Mouse (Mus musculus) c-Kit-positive CD71-positive TER-119-positive erythroid progenitor cells, embryonic 14.5 days (primary cell): ENCODE data around the gene Kcnj4.

Experiments
- DNase-seq: peaks from one replicate; pipeline ENCODE4 v3.0.0-alpha.2; 2013; ENCODE audit warnings: low spot score

Gene Kcnj4

DNA sequence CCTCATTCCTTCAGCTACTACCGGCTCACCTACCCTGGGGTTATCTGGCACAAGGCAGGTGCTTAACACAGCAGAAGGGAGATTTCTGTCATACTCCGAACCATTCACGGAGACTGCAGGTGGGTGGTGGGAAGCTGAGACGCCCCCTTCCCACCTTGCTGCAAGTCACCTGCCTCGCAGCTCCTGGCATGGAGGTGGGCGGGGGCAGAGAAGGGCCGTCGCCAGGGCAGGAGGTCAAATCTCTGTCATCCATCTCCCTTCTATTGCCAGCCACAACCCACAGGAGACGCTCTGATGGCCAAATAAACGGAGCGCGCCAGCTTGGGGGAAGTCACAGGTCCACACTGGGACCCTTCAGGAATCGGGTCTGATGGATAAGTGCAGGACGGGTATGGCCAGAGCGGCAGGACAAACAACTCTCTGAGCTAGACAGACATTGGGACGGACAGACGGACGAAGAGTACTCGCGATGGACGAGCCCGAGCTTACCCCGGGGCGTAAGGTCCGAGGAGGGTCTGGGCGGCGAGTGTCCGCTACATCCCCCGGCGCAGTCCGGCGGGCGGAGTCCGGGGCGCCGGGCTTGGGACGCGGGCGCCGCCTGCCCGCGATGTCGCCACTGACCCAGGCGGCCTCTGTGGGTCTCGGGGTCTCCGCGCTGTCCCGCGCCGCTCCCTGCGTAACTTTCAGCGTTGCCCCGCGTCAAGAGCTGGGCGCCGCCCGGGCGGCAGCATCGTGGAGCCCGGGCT is at the start of gene Kcnj4:
Kcnj4 (minus strand) TSS at position 535 of the 746 bp plus-strand sequence.
- no peak for DNase-seq

DNA sequence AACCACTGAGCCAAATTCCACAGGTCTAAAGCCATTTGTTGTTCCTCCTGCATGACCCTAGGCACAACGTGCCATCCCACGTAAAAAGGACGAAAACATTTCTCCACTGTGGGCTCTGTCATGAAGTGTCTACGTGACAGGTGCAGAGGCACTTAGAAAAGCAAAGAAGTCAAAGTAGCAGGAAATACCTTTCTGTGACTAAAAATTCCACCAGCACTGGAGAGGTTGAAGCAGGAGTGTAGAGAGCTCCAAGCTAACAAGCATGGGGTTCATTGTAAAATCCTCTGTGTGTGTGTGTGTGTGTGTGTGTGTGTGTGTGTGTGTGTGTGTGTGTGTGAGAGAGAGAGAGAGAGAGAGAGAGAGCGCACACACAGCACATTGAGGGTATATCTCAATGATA is 47.5 kb upstream of the Kcnj4 start:
- DNase-seq: no peak

DNA sequence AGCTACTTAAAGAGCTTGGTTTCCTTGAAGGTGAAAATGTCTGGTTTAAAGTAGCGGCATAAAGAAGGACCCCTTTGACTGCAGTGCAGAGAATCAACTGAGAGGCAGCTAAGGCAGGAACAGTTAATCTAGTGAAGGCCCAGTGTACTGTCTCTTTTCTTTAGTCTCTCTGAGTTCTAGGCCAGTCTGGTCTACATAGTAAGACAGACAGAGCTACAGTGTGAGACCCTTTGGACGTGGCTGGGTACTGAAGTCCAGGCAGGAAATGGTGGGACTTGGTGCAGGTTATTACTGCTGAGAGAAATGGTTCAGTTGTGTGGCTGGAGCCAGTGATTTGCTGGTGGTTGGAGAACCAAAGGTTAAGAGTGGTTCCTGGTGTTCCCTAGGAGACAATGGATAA is 43.2 kb upstream of the Kcnj4 start:
- DNase-seq: no peak

DNA sequence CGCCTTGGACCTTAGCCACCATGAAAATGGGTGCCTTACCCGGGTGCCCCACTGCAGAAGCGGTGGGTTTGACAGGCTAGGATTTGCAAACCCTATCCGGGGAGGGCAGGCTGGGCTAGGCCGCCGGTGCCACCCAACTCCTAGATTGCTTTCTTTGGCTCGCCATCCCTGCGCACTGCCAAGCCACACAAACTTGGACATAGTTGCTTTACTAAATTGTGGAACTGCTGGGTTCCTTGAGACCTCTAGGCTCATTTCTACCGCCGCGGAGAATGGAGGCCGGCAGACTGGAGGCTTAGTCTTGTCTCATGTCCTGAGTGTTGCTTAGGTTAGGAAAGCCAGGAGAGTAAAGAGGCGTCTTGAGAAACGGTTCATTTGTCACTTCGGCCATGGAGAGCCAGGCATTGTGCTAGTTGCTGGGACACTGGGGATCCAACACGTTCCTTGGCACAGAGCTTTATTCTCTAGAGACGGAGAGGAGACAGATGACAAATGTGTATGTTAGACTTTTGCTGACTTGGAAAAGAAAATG is 42.3 kb upstream of the Kcnj4 start:
- DNase-seq: no peak

DNA sequence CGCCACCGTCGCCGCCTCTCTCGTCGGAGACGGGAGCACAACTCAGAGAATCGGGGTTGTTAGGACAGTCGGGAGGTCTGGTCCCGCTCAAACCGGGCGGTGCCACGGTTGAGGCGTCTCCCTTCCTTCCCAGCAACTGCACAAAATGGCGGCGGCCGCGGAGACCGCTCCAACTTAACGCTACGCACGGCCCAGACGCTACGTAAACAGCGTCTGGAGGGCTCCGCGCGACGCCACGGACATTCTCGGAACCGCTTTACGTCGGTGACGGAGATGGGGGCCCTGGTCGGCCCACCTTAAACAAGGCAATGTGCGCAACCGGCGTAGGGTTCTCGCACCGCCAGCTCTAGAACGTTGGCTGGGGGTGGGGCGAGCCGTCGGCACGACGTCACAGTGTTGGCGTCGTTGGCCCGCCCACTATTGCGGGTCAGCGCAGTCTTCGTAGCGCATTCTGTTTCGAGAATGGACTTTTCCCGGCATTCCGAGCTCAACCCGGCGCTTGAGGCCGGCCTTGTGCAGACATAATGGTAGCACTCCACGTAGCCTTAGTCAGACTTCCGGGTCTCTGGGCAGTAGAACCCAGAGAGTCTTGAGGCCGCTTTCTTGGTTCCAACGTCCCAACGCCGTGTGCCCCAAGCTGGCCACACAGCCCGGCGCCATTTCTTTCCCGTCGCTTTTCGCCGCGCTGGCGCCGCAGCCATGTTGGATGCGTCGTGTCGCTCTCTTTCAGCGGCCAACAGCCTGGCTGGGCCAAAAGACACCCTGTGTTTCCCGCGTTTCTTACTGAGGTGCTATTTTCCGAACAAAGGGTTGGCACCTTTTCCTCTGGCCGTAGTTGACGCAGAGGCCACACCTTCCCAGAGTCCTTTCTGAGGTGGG is 41.6 kb upstream of the Kcnj4 start, which contains the start of gene Ddx17:
Ddx17 (minus strand) TSS at position 332 of the 879 bp plus-strand sequence.
- DNase-seq: peak; percentile 96

DNA sequence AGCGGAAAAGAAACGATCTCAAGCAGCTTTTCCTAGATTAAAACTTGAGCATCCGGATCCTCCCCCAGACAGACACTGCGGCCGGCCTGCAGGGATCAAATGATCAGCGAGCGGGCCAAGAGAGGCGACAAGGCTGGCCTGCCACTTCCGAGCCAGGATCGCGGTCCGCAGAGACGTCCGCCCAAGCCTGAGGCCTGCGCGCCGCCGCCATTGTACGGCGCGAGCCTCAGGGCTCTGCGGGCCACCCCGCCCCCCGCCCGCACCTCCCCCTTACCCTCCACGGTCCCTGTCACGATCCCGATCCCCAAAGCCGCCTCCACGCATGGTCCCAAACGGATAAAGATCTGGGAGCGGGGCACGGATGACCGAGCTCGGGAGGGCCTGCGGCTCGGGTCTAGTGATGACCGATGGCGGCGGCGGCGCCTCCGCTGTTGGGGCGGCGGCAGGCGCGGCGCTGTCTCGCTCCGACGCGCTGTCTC is 40.9 kb upstream of the Kcnj4 start:
- DNase-seq: peak; percentile 49

DNA sequence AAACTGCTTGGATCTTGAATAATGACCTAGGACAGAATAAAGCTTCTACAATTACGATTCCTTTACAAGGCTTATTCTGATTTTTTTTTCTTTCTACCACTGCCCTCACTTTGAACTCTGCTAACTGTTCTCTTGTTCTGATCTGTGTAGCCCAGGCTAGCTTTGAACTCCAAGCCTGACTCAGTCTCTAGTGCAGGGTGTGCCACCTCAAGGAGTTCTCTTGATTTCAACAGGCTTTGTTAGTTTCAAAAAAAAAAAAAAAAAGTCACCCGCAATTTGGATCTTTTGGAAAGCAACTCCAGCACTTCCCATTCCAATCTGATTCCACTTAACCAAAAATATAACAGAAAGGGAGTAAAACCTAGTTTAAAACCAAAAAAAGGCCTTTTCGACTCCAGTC is 40.5 kb upstream of the Kcnj4 start:
- no peak for DNase-seq

DNA sequence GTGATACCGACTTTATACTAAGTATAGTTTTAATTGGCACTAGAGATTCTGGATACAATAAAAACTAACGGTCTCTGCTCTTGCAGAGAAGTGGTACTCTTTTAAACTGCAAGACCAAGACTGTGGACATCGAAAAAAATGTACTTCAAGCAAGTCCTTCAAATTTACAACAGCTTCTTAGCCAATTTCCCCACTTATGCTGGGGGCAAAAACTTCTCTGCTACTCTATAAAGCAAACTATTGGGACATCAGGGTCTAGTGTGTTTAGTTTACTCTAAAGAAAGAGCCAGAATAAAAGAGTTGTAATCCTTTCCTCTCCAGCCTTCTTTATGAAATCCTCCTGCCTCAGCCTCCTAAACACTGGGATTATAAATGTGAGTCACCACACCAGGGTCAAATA is 38.9 kb upstream of the Kcnj4 start:
- no peak for DNase-seq

DNA sequence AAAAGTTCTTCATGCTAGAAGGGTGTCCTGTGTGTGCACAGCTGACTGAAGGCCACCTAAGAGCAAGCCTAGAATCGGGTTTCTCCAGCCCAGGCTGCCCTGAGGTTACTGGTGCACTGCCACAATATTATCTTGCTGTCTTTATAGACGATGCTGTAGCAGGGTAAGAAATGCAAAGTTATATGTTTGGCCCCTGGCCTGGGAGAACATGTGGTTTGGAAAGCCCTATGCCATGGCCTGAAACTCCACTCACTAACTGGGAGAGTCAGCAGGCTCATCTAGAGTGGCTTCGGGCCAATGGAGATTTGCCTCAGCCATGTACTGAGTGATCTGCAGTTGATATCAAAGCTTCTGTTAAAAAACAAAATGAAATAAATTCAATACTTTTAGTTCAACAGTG is 28.8 kb upstream of the Kcnj4 start:
- no peak for DNase-seq

DNA sequence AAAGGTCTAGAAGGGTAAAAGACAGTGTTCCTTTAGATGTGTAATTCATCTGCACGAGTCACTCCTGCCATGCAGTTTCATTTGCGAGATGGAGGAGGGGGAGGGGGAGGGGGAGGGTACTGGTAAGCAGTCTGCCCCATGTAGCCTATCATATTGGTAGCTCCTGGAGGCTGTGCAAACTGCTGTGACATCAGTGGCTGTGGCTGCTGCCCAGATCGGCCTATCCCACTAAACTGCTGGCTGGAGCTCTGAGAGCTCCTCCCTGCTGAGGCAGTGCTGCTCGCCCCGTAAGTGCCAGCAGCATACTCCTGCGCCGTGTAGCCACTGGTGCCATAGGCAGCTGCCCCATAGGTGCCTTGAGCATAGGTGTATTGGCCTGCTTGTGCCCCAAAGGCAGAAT is 24.9 kb upstream of the Kcnj4 start:
- DNase-seq: no peak

DNA sequence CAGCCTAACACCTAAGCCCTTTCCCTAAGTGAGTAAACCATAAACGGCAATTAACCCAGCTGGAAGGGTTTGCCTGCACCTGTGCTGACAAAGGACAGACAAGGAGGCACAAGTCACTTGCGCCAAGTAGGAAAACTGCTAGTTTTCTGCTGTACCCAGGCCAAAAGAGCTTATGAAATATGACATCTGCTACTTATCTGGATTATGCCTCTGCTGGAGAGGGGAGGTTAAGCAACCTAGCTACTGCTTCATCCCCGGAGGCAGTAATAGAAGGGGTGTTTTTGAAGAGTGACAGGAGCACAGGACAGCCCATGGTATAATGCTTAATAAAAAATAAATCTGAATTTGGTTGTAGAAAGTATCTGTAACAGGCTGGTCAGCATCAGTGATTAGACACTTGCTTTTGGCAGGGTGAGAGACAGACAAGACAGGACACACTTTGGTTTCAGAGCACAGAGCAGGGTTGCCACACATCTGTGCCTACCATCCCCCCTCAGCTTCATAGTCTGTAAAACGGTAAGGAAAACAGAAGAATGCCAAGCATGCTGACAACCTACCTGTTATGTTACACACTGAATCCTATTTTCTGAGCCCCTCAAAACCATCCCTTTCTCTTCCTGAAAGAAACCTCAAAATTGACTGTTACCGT is 23.1 kb upstream of the Kcnj4 start:
- DNase-seq: no peak

DNA sequence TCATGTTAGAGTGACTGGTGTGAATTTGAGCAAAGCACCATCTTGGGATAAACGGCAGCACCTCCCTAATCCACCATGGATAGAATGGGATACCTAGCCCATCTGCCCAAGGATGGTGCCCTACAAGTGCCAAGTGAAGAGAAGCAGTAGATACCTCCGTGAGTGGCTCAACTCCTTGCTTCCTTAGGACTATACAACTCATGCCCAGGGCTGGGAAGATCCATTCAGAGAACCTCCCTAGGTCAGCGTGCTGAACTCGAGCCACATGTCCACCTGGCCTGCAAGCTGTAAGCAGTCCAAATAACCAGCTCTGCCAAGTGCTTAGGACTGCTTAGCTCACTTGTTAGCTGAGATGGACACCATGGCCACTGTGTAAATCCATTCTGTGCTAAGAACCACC is 22.2 kb upstream of the Kcnj4 start:
- no peak for DNase-seq

DNA sequence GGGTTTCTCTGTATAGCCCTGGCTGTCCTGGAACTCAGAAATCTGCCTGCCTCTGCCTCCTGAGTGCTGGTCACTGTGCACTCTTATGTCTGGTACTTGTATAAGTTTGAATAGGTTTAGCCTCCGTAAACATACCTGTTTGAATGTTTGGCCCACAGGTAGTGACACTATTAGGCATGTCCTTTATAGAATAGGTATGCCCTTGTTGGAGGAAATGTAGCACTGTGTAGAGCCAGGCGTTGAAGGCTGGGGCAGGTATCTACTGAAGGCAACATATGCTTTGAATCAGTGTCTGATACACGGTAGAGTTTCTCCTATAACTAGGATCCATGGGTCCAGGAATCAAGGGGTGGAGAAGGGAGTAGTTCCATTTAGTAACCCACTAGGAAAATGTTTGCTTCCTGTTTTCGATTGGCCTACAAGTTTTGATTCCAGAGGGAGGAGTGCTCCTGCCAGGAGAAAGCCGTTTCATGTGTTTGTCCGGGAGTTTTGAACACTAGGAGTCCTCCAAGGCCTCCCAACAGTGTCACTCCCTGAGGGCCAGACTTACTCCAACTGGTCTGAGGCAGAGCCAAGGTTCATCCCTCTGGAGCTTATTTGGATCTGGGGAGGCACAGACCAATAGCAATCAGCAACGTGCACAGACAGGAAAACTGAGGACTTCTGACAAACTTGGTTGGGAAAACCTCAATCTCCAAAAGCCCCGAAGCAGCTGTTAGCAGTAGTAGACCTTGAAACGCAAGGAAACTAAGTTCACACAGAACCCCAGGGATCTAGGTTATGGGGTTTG is 21.1 kb upstream of the Kcnj4 start:
- DNase-seq: no peak

DNA sequence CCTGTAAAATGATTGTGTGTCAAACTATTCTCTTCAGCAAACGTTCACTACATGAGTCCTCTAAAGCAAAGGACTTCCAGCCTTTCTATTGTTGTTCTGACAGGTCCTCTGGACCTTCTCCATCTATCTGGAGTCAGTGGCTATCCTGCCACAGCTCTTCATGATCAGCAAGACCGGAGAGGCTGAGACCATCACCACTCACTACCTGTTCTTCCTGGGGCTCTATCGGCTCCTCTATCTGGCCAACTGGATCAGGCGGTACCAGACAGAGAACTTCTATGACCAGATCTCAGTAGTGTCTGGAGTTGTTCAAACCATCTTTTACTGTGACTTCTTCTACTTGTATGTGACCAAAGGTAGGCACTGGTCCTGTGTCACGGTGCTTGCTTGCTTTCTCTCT is 20.5 kb upstream of the Kcnj4 start:
- no peak for DNase-seq

DNA sequence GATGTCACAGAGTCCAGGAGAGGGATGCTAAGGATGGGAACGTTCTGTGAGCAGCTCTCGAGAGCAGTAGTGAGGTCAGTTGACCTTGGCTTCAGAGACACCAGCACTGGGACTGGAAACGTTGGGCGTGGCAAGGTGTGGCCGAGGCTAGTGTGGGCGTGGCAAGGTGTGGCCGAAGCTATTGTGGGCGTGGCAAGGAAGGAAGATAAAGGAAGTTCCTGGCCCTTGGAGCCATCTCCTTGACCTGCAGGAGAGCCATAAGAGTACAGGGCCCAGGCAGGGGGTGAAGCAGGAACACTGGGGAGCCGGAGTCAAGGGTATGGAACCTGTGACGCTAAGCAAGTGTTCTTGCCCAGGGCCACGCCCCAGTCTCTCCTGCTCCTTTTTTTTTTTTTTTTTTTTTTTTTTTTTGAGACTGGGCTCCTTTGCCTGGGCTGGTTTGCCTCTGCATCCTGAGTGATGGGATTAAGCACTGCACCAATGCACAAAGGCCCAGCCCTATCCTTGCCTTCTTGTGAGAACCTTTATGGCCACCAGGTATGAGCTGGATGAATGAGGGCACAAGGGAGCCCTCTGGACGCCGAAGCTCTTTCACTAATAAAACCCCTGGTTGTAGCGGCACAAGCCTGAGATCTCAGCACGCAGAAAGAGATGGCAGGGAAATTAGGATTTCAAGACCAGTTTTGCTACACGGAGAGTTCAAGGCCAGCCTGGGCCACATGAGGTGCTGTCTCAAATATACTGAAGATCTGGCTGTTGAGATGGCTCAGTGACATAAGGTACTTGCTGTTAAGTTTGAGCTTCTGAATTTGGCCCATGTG is 14.6 kb upstream of the Kcnj4 start:
- DNase-seq: peak; percentile 34

DNA sequence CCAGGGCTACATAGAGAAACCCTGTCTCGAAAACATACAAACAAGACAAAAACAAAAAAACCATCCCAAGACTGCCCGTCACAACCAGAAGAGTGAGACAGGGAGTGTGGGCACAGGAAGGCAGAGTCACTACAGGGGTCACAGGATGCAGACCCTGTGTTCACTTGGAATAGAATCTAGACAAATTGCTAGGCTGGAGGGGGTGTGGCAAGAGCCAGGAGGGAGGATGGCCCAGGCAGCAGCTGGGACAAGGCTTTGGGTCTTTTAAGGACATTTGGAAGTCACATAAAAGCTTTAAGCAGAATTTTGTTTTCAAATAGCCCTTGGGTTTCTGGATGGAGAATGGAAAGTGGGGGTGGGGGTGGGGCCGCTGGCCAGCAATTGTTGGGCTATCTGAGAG is 13.5 kb upstream of the Kcnj4 start:
- no peak for DNase-seq

DNA sequence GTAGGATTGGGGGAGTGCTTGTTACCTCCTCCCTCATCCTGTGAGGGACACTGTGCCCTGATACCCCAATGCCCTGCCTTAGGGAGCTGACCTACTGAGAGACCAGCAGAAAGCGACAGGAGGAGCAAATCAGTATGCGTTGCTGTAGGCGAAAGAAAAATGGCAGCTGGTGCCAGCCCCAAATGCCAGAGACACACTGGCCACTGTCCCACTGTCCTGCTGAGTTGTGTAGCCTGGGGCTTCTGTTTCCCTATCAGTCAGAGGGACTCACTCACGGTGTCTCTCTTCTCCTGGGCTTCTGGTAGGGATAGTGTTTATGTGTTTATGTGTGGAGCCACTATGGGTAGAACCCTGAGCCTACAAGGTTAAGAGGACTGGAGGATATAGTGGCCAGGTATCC is 12.7 kb upstream of the Kcnj4 start:
- no peak for DNase-seq

DNA sequence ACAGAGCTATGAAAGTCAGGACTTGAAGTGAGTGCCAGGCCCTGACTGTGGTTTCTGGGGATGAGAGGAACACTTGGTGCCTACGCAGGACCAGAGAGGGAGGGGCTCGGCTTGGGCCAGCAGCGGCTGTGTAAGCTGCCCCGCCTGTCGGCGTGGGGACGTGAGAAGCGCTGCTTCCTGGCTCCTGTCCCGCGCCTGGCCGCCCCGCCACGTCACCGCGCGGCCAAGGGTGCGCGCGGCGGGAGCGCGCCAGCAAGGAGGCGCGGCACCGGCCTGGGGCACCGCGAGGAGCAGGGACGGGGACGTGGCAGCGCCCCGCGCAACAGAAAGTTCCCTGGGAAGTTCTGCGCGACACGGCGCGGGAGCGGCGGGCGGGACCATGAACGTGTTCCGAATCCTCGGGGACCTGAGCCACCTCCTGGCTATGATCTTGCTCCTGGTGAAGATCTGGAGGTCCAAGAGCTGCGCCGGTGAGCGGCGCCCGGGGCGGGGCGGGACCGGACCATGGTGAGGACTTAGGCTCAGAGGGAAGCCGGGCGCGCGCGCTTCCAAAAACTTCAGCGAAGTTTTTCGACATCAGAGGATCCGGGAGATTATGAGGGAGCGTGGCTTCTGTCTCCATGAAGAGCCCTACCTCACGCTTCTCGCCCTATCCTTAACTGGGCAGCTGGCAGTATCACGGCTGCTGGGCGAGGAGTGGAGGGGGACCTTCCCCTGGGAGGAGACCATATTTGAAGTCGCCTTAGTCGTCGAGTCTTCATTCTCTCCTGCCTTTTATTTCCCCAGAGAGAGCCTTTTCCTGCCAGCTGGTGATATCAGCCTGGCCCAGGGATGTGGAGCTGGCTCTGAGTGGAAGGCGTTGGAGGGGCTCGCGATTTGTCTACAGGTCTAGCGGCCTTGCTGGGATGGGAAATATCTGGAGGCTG is 11.4 kb upstream of the Kcnj4 start, which contains the start of gene Kdelr3:
Kdelr3 (plus strand) TSS at position 241 of the 926 bp plus-strand sequence.
- DNase-seq: no peak

DNA sequence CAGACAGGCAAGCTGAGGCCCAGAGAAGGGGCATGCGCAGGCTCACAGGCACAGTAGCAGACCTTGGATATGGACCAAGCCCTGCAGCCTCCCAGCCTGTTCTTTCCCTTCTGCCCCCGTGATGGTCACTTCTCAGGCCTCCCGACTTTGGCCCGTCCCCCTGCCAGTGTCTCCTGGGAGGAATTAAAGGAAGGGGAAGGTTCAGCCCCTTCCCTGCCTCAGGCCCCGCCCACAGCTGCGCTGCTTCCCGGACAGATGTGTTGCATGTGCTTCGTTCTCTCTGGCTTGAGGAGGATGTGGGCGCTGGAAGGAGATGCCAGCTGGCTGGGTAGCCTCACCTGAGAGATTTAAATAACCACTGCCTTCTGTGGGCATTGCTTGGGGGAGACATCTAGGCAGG is 8.9 kb upstream of the Kcnj4 start:
- no peak for DNase-seq
